Mouse (Mus musculus) stomach, embryonic 16.5 days (tissue): Measurements from ENCODE around the gene Bscl2. TPM values are rescaled to one million over a fixed set of nuclear protein-coding genes. Genes with fewer than 3 reads are reported as not detected.

Source experiments
- ATAC-seq: fragments of 200-750 bp; cut with Nextera tagmentation; 2 replicates; pipeline ENCODE4 v1.8.0; 2017; ENCODE audit warnings: moderate number of reproducible peaks, moderate TSS enrichment; ENCODE audit not compliant: insufficient read depth, low FRiP score
- H3K27ac ChIP-seq: fragments of 300-500 bp; sonication (generic); 2 replicates; pipeline ENCODE4 v1.5.1; 2014; ENCODE audit warnings: low read length
- H3K27me3 ChIP-seq: fragments of 300-500 bp; sonication (generic); 2 replicates; pipeline ENCODE4 v1.6.1; 2014; ENCODE audit warnings: low read length, control low read depth, mixed read lengths; ENCODE audit not compliant: control insufficient read depth, insufficient read depth
- H3K36me3 ChIP-seq: fragments of 300-500 bp; sonication (generic); 2 replicates; pipeline ENCODE4 v1.6.1; 2014; ENCODE audit warnings: low read length; ENCODE audit not compliant: control insufficient read depth, insufficient read depth
- H3K4me1 ChIP-seq: fragments of 300-500 bp; sonication (generic); 2 replicates; pipeline ENCODE4 v1.6.1; 2014; ENCODE audit warnings: low read length, control low read depth, mixed read lengths; ENCODE audit not compliant: control insufficient read depth, insufficient read depth
- H3K4me2 ChIP-seq: fragments of 300-500 bp; sonication (generic); 2 replicates; pipeline ENCODE4 v1.6.1; 2014; ENCODE audit warnings: low read depth, low read length, mixed read lengths
- H3K4me3 ChIP-seq: fragments of 300-500 bp; sonication (generic); replicated peaks from 2 replicates; pipeline ENCODE4 v1.5.1; 2014; ENCODE audit warnings: mild to moderate bottlenecking, low read length
- H3K9ac ChIP-seq: fragments of 300-500 bp; sonication (generic); 2 replicates; pipeline ENCODE4 v1.6.1; 2014; ENCODE audit warnings: low read length
- H3K9me3 ChIP-seq: fragments of 300-500 bp; sonication (generic); replicated peaks from 2 replicates; pipeline ENCODE4 v1.6.1; 2016; ENCODE audit warnings: low read length, control low read depth; ENCODE audit not compliant: control insufficient read depth
- WGBS: fragments of 180-500 bp; shearing (Covaris S2); extraction: QIAGEN DNeasy Blood & Tissue Kit; methylation state at CpG from one replicate; pipeline ENCODE4 v1.1.7; 2014; 5-methylcytosine and 5-hydroxymethylcytosine counted together
- polyA plus RNA-seq: library from polyadenylated mRNA; unstranded; fragments of >200 nt; fragmentation: Nextera tagmentation; extraction: Ambion mirVana; gene quantifications from 2 replicates; pipeline ENCODE4 v1.2.1, GENCODE M21; 2015

Gene Bscl2
- polyA plus RNA-seq, 1 experiment from 2014 or later = 54.1 TPM

DNA sequence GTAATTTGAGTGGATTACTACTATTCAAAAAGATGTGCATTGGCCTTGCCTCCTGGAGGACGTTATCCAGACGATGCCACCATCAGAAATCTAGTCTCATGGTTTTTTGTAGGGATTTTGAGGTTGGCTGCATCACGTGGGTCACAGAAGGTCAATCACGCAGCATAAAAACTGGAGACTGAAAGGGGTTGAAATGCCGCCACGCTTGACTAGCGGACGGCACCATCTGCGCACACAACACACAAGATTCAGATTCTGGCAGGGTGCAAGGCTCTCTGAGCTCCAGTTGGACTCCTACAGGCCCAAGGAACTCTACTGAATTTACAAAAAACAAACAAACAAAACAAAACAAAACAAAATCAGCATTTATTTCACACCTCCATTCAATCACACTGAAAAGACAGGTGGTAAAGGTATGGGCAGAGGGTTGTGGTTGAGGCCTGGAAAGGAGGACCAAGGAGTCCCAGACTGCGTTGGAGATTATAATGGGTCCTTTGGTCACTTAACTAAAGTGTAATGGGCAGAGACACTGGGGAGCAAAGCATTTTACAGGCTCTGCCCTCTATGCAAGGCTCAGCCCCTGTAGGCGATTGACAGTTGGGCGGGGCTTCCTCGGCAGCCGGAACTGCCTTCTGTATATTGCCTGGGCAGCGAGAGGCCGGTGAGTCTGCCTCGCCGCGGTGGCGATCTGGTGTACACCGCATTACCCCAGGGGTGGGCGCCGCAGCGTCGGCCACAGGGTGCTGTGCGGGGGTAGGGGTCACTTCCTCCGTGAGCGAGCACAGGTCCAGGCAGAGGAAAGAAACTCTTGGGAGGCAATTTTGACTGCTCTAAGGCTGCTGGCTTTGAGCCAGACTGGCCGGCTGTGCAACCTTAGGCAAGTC lies 2.9 kb downstream of the Bscl2 start:
- H3K4me1 ChIP-seq = peaks cover 16% of the 10 kb centered on the region
- H3K27me3 ChIP-seq = no peaks in the 10 kb centered on the region
- H3K36me3 ChIP-seq = no peaks in the 10 kb centered on the region
- no peak overlapping the region for H3K27ac ChIP-seq
- WGBS = 24% methylated on average over 29 of the region's 29 CpGs
- peak overlapping the region; percentile 79 for H3K9ac ChIP-seq
- no peaks in the 10 kb centered on the region for H3K9me3 ChIP-seq
- ATAC-seq = peak; percentile 79
- H3K4me3 ChIP-seq = peak overlapping the region; percentile 59
- peak overlapping the region; percentile 68 for H3K4me2 ChIP-seq

DNA sequence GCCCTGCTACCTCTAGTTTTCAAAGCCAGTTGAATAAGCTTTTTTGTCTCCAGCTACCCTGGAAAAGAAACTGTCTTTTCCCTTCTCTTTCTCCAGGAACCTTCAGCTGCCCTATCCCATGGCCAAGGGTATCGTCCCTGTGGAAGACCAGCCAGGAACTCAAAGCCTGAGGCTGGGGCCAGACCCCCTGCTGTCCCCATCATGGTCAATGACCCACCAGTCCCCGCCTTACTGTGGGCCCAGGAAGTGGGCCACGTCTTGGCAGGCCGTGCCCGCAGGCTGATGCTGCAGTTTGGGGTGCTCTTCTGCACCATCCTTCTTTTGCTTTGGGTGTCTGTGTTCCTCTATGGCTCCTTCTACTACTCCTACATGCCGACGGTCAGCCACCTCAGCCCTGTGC lies 3.7 kb downstream of the Bscl2 start:
- no peaks in the 10 kb centered on the region for H3K9me3 ChIP-seq
- no peaks in the 10 kb centered on the region for H3K36me3 ChIP-seq
- H3K27ac ChIP-seq = no peak overlapping the region
- no peak for ATAC-seq
- H3K4me1 ChIP-seq = peaks cover 16% of the 10 kb centered on the region
- peak overlapping the region; percentile 79 for H3K9ac ChIP-seq
- H3K4me3 ChIP-seq = peak overlapping the region; percentile 59
- WGBS = 91% methylated on average over 7 of the region's 7 CpGs
- peak overlapping the region; percentile 68 for H3K4me2 ChIP-seq
- H3K27me3 ChIP-seq = no peaks in the 10 kb centered on the region

DNA sequence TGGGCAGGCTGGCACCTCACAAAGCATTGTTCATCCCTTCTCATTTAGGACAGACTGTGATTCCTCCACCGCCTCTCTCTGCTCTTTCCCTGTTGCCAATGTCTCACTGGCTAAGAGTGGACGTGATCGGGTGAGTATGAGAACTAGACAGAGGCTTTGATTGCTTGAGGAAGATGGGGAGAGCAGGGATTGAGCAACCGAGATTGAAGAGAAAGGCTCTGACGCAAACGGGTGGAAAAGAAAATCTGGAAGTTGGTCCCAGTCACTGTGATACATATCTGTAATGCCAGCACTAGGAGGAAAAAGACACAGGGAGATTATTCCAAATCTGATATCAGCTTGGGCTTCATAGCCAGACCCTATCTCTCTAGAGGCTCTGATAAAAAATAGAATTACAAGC lies 5.7 kb downstream of the Bscl2 start:
- no peak overlapping the region for H3K4me2 ChIP-seq
- H3K27ac ChIP-seq = no peak overlapping the region
- 88% methylated on average over 6 of the region's 6 CpGs for WGBS
- H3K27me3 ChIP-seq = no peaks in the 10 kb centered on the region
- H3K9ac ChIP-seq = no peak overlapping the region
- no peak for ATAC-seq
- H3K4me3 ChIP-seq = no peak overlapping the region
- peaks cover 16% of the 10 kb centered on the region for H3K4me1 ChIP-seq
- H3K9me3 ChIP-seq = no peaks in the 10 kb centered on the region
- H3K36me3 ChIP-seq = 0 out of 2 replicates have a peak, but pooled peaks cover 6% of the 10 kb centered on the region

DNA sequence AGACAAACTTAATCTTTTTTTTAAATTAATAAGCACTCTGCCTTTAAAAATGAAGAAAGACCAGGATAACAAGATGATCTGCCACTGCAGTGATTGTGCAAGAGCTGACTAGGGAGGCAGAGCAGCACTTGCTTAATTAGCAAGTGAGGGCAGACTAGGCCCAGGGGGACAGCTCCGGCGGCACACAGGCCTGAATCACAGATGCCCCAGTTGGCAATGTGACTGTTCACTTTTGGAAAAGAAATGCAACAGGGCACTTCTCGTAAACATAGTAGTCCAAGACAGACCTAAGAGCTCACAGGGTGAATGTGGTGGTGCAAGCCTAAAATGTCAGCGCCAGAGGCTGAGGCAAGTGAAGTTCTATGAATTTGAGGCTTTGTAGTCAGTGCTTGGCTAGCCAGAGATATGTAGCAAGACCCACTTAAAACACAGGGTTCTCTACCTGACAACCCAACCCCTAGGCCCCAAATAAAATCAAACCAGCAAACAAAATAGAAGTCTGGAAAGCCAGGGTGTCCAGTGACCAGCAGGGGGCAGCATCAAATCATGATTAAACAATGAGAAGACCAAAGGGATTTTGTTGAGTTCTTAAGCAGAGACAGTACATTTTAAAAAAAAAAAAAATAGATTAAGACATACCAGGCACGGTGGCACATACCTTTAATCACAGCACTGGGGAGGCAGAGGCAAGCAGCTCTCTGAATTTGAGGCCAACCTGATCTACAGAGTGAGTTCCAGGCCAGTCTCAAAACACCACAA lies 7.3 kb downstream of the Bscl2 start:
- Histone ChIP-seq H3K36me3 (0 out of 2 replicates have a peak, but pooled peaks cover 6% of the 10 kb centered on the region), H3K27ac (no peak overlapping the region), H3K4me2 (no peak overlapping the region), H3K4me3 (no peak overlapping the region), H3K9me3 (no peaks in the 10 kb centered on the region), H3K9ac (no peak overlapping the region), H3K27me3 (no peaks in the 10 kb centered on the region), H3K4me1 (peaks cover 5% of the 10 kb centered on the region; the same call in 1 of the 2 replicates)
- no peak for ATAC-seq
- WGBS = 57% methylated on average over 5 of the region's 5 CpGs

DNA sequence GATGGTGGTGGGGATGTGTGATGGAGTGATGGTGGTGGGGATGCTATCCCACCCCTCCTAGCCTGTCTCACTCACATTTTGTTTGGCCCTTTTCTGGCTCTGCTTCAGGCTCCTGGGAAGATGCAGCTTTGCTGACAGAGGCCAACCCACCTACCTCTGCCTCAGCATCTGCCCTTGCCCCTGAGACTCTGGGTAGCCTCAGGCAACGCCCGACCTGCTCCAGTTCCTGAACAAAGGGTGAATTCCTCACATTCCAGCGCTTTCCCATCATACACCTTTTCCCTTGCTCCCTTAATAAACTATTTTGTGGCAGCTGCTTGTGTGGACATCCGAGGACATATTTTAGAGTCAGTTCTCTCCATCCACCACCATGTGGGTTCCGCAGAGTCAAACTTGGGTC lies 11.1 kb downstream of the Bscl2 start:
- no peaks in the 10 kb centered on the region for H3K27me3 ChIP-seq
- H3K4me2 ChIP-seq = no peak overlapping the region
- 68% methylated on average over 5 of the region's 5 CpGs for WGBS
- no peak overlapping the region for H3K9ac ChIP-seq
- H3K4me1 ChIP-seq = no peaks in the 10 kb centered on the region
- no peaks in the 10 kb centered on the region for H3K9me3 ChIP-seq
- ATAC-seq = no peak
- no peak overlapping the region for H3K27ac ChIP-seq
- H3K4me3 ChIP-seq = no peak overlapping the region
- H3K36me3 ChIP-seq = 0 out of 2 replicates have a peak, but pooled peaks cover 6% of the 10 kb centered on the region

DNA sequence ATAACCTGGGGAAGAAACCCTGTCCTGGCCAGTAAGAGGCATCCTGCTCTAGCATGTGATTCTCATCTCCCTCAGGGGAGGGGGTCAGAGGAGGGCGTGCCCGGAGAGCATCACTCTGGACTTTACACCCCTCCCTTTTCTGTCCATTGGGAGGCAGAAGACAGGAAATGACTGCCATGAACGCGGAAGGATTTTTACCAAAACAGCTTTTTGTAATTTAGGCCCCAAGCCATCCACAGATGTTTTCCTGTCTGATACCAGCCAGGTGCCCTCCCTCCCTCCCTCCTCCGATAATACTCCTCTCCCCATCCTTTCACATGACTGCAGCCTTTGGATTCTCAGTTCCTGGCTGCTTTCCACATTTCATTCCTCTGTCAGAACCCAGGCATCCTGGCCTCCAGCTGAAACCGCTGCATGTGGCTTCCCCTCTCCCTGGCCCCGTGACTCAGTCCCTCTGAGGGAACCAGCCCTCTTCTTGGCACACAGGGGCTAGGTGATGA lies 13.2 kb downstream of the Bscl2 start, which contains the start of gene Lrrn4cl:
Gene Lrrn4cl, plus strand, starts transcription at position 367 of the 500 bp plus-strand sequence.
- WGBS = 22% methylated on average over 7 of the region's 7 CpGs
- H3K9ac ChIP-seq = peak within 1 kb of the TSS; percentile 61
- peak within 1 kb of the TSS; percentile 2; the same call in 1 of the 2 replicates for H3K4me3 ChIP-seq
- no peaks in the 10 kb centered on the region for H3K9me3 ChIP-seq
- H3K4me1 ChIP-seq = no peaks in the 10 kb centered on the region
- 0 out of 2 replicates have a peak, but pooled peaks cover 6% of the 10 kb centered on the region for H3K36me3 ChIP-seq
- peak; percentile 76 for ATAC-seq
- H3K27ac ChIP-seq = peak within 1 kb of the TSS; percentile 36
- peak within 1 kb of the TSS; percentile 42 for H3K4me2 ChIP-seq
- no peaks in the 10 kb centered on the region for H3K27me3 ChIP-seq

DNA sequence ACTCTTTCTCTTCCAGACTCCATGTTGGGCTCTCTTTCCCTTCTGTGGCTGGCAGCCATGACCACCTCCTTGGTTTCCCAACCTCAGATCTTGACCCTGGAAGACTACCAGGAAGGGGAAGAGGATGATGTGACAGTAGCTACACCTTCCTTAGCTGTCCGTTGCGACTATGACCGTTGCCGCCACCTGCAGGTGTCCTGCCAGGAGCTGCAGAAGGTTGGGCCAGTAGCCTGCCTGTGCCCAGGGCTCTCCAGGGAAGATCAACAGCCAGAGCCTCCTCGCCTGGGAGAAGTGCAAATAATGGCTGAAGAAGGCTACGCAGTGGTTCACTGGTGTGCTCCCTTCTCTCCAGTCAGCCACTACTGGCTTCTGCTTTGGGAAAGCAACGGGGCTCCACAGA lies 14.4 kb downstream of the Bscl2 start:
- Histone ChIP-seq H3K27me3 (no peaks in the 10 kb centered on the region), H3K27ac (no peak overlapping the region), H3K36me3 (0 out of 2 replicates have a peak, but pooled peaks cover 6% of the 10 kb centered on the region), H3K4me3 (no peak overlapping the region), H3K4me2 (no peak overlapping the region), H3K4me1 (no peaks in the 10 kb centered on the region), H3K9me3 (no peaks in the 10 kb centered on the region), H3K9ac (no peak overlapping the region)
- 35% methylated on average over 7 of the region's 7 CpGs for WGBS
- ATAC-seq = no peak

DNA sequence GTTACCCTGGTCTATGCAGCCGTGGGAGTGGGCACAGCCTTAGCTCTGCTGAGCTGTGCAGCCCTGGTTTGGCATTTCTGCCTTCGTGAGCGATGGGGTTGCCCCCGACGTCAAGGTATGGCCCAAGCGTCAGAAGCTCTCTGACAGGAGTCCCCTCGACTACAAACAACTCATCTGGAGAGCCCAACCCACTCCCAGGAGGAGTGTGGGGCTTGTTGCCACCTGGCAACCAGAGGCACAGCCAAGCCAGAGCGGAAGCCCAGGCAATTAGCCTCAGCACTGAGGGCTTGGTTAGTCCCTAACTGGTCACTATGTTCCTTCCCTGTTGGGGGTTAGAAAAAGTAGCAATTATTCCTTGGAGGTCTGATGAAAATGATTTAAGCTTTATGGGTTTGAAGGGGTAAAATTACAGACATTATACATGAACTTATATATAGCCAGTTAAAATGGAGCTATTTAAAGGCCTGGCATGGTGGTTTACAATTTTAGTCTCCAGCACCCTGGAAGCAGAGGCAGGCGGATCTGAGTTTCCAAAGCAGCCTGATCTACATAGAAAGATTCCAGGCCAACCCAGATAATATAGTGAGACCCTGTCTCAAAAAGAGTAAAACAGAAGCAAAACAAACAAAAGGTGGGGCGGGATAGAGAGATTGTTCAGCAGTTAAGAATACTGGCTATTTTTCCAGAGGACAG lies 15.1 kb downstream of the Bscl2 start:
- no peaks in the 10 kb centered on the region for H3K27me3 ChIP-seq
- H3K9ac ChIP-seq = no peak overlapping the region
- H3K4me1 ChIP-seq = no peaks in the 10 kb centered on the region
- H3K4me3 ChIP-seq = no peak overlapping the region
- WGBS = 52% methylated on average over 10 of the region's 10 CpGs
- no peak overlapping the region for H3K4me2 ChIP-seq
- H3K27ac ChIP-seq = no peak overlapping the region
- 0 out of 2 replicates have a peak, but pooled peaks cover under 1% of the 10 kb centered on the region for H3K36me3 ChIP-seq
- no peaks in the 10 kb centered on the region for H3K9me3 ChIP-seq
- no peak for ATAC-seq
